Comparison of ENCODE assay signal across 32 mouse cellular contexts in genomic region chr5:82351089-82351488, GRCm38 (mm10).
"Had no signal": no experiment of that assay in that cellular context is flagged by ENCODE, and none has a peak within 500 bp of the region (broad histone marks: within the 10 kb centered on the region; RNA-seq: fewer than 3 reads in every experiment).

No protein-coding gene starts in this region.

- ATAC-seq: liver, embryonic 12.5 days; liver, postnatal 0 days; lung, postnatal 0 days; midbrain, embryonic 13.5 days; midbrain, embryonic 15.5 days; midbrain, embryonic 16.5 days had no signal

- H3K27me3 ChIP-seq: limb, embryonic 12.5 days; limb, embryonic 13.5 days; limb, embryonic 15.5 days; liver, embryonic 12.5 days; liver, embryonic 13.5 days; liver, embryonic 15.5 days; lung, embryonic 15.5 days; megakaryocyte, embryonic 14.5 days; midbrain, embryonic 12.5 days; midbrain, embryonic 13.5 days; midbrain, embryonic 15.5 days; neural tube, embryonic 12.5 days had no signal

- H3K4me1 ChIP-seq: limb, embryonic 12.5 days; limb, embryonic 13.5 days; limb, embryonic 15.5 days; liver, embryonic 12.5 days; liver, embryonic 13.5 days; liver, embryonic 15.5 days; lung, embryonic 15.5 days; megakaryocyte, embryonic 14.5 days; midbrain, embryonic 12.5 days; midbrain, embryonic 13.5 days; midbrain, embryonic 15.5 days; neural tube, embryonic 12.5 days had no signal

- H3K27ac ChIP-seq: limb, embryonic 10.5 days; limb, embryonic 12.5 days; limb, embryonic 13.5 days; limb, embryonic 15.5 days; liver, embryonic 12.5 days; liver, embryonic 13.5 days; liver, embryonic 14.5 days; liver, embryonic 15.5 days; lung, embryonic 15.5 days; macrophage; midbrain, embryonic 10.5 days; midbrain, embryonic 12.5 days; midbrain, embryonic 13.5 days; midbrain, embryonic 15.5 days; neural tube, embryonic 12.5 days had no signal

- H3K36me3 ChIP-seq: limb, embryonic 10.5 days; limb, embryonic 12.5 days; limb, embryonic 13.5 days; limb, embryonic 15.5 days; liver, embryonic 12.5 days; liver, embryonic 13.5 days; liver, embryonic 15.5 days; lung, embryonic 15.5 days; midbrain, embryonic 10.5 days; midbrain, embryonic 12.5 days; midbrain, embryonic 13.5 days; midbrain, embryonic 15.5 days; neural tube, embryonic 12.5 days had no signal

- H3K9ac ChIP-seq: limb, embryonic 12.5 days; limb, embryonic 13.5 days; limb, embryonic 15.5 days; liver, embryonic 12.5 days; liver, embryonic 13.5 days; liver, embryonic 14.5 days; liver, embryonic 15.5 days; liver, postnatal 0 days; lung, embryonic 14.5 days; lung, embryonic 15.5 days; midbrain, embryonic 12.5 days; midbrain, embryonic 13.5 days; midbrain, embryonic 15.5 days; neural tube, embryonic 12.5 days had no signal

- H3K4me3 ChIP-seq: limb, embryonic 10.5 days; limb, embryonic 12.5 days; limb, embryonic 13.5 days; limb, embryonic 15.5 days; liver, embryonic 12.5 days; liver, embryonic 13.5 days; liver, embryonic 15.5 days; lung, embryonic 15.5 days; megakaryocyte, embryonic 14.5 days; midbrain, embryonic 10.5 days; midbrain, embryonic 12.5 days; midbrain, embryonic 13.5 days; midbrain, embryonic 15.5 days; myocyte; neural tube, embryonic 12.5 days had no signal

- H3K9me3 ChIP-seq: limb, embryonic 10.5 days; limb, embryonic 12.5 days; limb, embryonic 13.5 days; limb, embryonic 15.5 days; liver, embryonic 12.5 days; liver, embryonic 13.5 days; liver, embryonic 15.5 days; lung, embryonic 15.5 days; megakaryocyte, embryonic 14.5 days; midbrain, embryonic 10.5 days; midbrain, embryonic 12.5 days; midbrain, embryonic 13.5 days; midbrain, embryonic 15.5 days; neural tube, embryonic 12.5 days had no signal

- DNase-seq: left cerebral cortex, postnatal 4 days; liver; liver, embryonic 13.5 days; liver, postnatal 0 days; lung, adult 18-20 months; lung, adult 2 months; lung, embryonic 14.5 days; lung, postnatal 10 days; lung, postnatal 14 days; lung, postnatal 36 days; lung, postnatal 4 days; midbrain, embryonic 14.5 days had no signal

- H3K4me2 ChIP-seq: limb, embryonic 12.5 days; limb, embryonic 13.5 days; limb, embryonic 15.5 days; liver, embryonic 11.5 days; liver, embryonic 12.5 days; liver, embryonic 13.5 days; liver, embryonic 15.5 days; lung, embryonic 14.5 days; lung, embryonic 15.5 days; midbrain, embryonic 11.5 days; midbrain, embryonic 12.5 days; midbrain, embryonic 13.5 days; midbrain, embryonic 15.5 days; neural tube, embryonic 12.5 days had no signal
